Mouse (Mus musculus): ENCODE results near the gene Klf12.
A peak's percentile ranks its signal among the peaks of the same experiment; 100 is the strongest.

The Klf12 gene

GRCm38 (mm10) chr14:100231384-100231783 lies 53.1 kb downstream of the Klf12 start:
- DNase-seq: no peak

GRCm38 (mm10) chr14:100228120-100228519 lies 56.4 kb downstream of the Klf12 start:
- no peak for DNase-seq

GRCm38 (mm10) chr14:100227717-100228116 lies 56.8 kb downstream of the Klf12 start:
- DNase-seq: no peak

GRCm38 (mm10) chr14:100224151-100224550 lies 60.3 kb downstream of the Klf12 start:
- DNase-seq: no peak

- no peak for DNase-seq
These were observed 62.2 kb downstream of the Klf12 start for GRCm38 (mm10) chr14:100222260-100222659.

GRCm38 (mm10) chr14:100215213-100215785 lies 69.2 kb downstream of the Klf12 start:
- DNase-seq: no peak

- no peak for DNase-seq
These were observed 71.4 kb downstream of the Klf12 start for GRCm38 (mm10) chr14:100213066-100213465.

GRCm38 (mm10) chr14:100211826-100212117 lies 72.7 kb downstream of the Klf12 start:
- no peak for DNase-seq

GRCm38 (mm10) chr14:100211036-100211825 lies 73.2 kb downstream of the Klf12 start:
- DNase-seq: peak; percentile 72

GRCm38 (mm10) chr14:100209814-100210419 lies 74.6 kb downstream of the Klf12 start:
- DNase-seq: no peak

- no peak for DNase-seq
These were observed 77.4 kb downstream of the Klf12 start for GRCm38 (mm10) chr14:100207081-100207480.

GRCm38 (mm10) chr14:100206207-100206606 lies 78.3 kb downstream of the Klf12 start:
- DNase-seq: no peak

- DNase-seq: no peak
These were observed 84.3 kb downstream of the Klf12 start for GRCm38 (mm10) chr14:100200058-100200688.

GRCm38 (mm10) chr14:100198636-100199035 lies 85.8 kb downstream of the Klf12 start:
- no peak for DNase-seq

- DNase-seq: no peak
These were observed 87.3 kb downstream of the Klf12 start for GRCm38 (mm10) chr14:100197199-100197598.

GRCm38 (mm10) chr14:100189490-100190197 lies 94.8 kb downstream of the Klf12 start:
- no peak for DNase-seq

- DNase-seq: no peak
These were observed 97.1 kb downstream of the Klf12 start for GRCm38 (mm10) chr14:100187372-100187771.

- no peak for DNase-seq
These were observed 106.7 kb downstream of the Klf12 start for GRCm38 (mm10) chr14:100177796-100178195.

GRCm38 (mm10) chr14:100165075-100165474 lies 119.4 kb downstream of the Klf12 start:
- DNase-seq: no peak

GRCm38 (mm10) chr14:100156639-100157038 lies 127.8 kb downstream of the Klf12 start:
- DNase-seq: no peak

GRCm38 (mm10) chr14:100147666-100148065 lies 136.8 kb downstream of the Klf12 start:
- DNase-seq: no peak

- no peak for DNase-seq
These were observed 144.1 kb downstream of the Klf12 start for GRCm38 (mm10) chr14:100140370-100140769.

GRCm38 (mm10) chr14:100134304-100134703 lies 150.2 kb downstream of the Klf12 start:
- no peak for DNase-seq
